Mouse (Mus musculus): ENCODE measurements at regions not wholly inside any gene's neighbourhood (a gene's known extent, or its start where the extent isn't known, plus 50 kb on each side); places are given as distances from the start of the nearest gene placed in this dataset.

DNA sequence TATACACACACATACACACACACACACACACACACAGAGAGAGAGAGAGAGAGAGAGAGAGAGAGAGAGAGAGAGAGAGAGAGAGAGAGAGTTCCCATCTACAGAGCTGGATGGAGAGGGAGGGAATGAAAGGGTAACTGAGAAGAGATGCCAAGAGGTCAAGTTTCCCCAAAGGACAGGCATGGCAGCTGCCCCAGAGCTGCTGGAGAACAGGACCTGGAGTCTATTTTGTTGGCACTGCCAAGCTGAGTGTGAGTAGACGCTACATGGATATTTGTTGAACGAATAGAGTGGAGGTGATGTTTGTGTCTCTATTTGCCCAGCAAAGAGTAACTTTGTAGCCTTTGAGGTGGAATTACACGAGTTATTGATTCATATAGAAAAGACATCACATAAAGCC lies 50.2 kb upstream of the E2f3 start:
- Histone ChIP-seq H3K9ac (ENCODE audit: low read length) (no peak overlapping the region), H3K9me3 (ENCODE audit: control insufficient read depth, low read length) (no peaks in the 10 kb centered on the region), H3K36me3 (ENCODE audit: control insufficient read depth, insufficient read depth, low read length) (no peaks in the 10 kb centered on the region), H3K4me2 (no peak overlapping the region), H3K27me3 (ENCODE audit: control insufficient read depth, insufficient read depth, low read length) (no peaks in the 10 kb centered on the region), H3K4me3 (ENCODE audit: low read depth, low read length) (no peak overlapping the region), H3K4me1 (ENCODE audit: control insufficient read depth, insufficient read depth, low read length) (no peaks in the 10 kb centered on the region), H3K27ac (ENCODE audit: low read depth, low read length) (no peak overlapping the region)
- ATAC-seq (ENCODE audit: low FRiP score): no peak
- WGBS: 93% methylated on average over 3 of the region's 3 CpGs
- DNase-seq (ENCODE audit: low spot score, missing footprints): no peak

All from midbrain, embryonic 11.5 days (tissue).